Mouse (Mus musculus) megakaryocyte-erythroid progenitor cell, adult 5-6 weeks (primary cell): ENCODE results near the gene Taz. TPM values are rescaled to one million over a fixed set of nuclear protein-coding genes. Genes with fewer than 3 reads are reported as not detected.

Experiments used
- ATAC-seq: replicated peaks from 2 replicates; pipeline ENCODE4 v1.8.0; 2016; ENCODE audit warnings: mild to moderate bottlenecking, inconsistent platforms; ENCODE audit not compliant: severe bottlenecking, poor library complexity, low FRiP score, low TSS enrichment
- total RNA-seq, 2 experiments: library from RNA; stranded (forward) in 1 of 2; stranded (reverse) in 1 of 2; fragments of 200-1000, 215-1000 nt in 1 of 2; fragments of >200 nt in 1 of 2; fragmentation: Nextera tagmentation in 1 of 2; gene quantifications; 2 replicates each; pipeline ENCODE4 v1.2.3; 2014 to 2017

The Taz gene
- total RNA-seq (2014; fragmentation: Nextera tagmentation): 37.9 and 62.6 TPM in 2 replicates
- total RNA-seq (2017): 37.0 and 41.7 TPM in 2 replicates

DNA sequence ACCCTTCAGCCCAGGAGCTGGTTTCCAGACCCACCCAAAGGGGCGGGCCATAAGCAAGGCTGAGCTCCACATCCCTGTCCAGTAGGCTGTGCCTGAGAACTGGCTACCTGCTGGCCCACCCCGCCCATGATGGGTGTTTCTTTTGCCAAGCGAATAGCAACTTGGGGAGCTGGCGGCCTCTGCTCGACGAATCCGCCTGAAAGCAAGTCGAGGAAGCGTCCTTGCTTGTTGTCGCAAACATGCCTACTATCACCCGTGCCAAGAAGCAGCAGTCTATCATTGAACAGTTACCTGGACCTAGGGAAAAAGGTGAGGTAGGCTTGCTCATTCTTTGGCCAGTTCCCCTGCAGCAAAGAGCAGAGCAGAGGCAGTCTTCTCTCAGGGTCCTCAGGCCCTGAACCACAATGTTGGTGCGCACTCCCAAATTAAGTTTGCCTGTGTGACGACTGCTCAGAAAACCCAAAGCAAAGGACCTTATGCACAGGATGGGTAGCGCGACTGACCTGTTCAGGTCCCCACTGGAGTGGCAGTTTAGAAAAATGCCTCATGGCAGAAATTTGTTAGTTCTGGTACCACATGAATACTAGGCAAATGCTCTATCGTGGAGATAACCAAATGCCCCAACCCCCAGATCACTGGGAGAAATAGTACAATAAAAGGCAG, at the start of gene Taz, which contains the start of gene Dnase1l1:
TSS of gene Taz (plus strand) at position 181 of the 663 bp plus-strand sequence.
TSS of gene Dnase1l1 (minus strand) at position 606 of the 663 bp plus-strand sequence.
- peak; percentile 94 for ATAC-seq

DNA sequence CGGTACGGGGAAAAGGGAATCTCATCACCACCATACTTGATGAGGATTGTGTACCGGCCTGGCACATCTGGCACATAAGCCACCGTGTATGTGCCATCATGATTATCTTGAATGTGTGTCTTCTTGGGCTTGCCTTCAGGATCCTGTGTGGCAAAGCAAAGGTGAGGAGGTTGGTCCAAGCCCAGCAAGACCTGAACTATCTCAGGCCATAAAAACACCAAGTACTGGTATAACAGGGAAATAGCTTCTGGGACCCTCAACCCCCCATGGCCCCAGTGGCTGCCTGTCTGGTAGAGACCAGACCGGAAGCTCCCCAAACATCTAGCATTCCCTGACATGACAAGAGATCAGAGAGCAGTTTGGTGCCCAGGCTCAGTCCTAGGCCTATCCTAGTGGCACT, 48.5 kb upstream of the Taz start:
- no peak for ATAC-seq

DNA sequence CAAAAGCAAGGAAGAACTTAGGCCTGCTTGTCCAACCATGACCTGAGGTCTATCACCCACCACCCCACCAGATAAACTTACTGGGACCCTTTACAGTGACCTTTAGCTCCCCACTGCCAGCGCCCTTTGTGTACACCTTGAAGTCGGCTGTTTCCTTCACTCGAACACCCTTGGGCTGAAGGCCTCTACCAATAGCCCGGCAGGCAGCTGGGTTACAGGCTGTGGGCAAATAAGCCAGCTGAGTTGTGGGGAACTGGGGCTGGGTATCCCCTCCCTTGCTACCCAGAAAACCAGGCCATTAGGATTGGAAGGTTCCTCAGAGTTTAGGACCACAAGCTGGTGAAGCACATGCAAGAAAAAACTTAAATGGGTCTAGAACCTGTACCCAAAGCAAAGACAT, 41.4 kb upstream of the Taz start:
- ATAC-seq: no peak

DNA sequence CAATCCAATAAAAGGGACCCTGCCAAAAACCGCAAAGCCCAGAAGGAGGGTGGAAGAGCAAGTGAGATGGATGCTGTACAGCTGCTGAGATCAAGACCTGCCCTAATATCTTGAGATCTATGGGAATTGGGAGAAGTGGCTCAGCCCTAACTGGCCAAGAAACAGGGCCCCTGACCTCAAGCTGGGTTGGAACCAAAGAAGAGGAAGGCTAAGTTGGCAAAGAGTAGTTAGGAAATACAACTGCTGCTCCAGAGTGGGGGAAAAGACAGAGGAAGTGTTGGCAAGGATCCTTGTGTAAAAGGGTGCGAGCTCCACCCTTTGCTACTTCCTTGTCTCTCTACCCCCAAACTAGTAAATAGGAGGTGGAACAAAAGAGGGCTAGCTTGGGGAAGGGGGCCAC, 38.3 kb upstream of the Taz start:
- ATAC-seq: no peak

DNA sequence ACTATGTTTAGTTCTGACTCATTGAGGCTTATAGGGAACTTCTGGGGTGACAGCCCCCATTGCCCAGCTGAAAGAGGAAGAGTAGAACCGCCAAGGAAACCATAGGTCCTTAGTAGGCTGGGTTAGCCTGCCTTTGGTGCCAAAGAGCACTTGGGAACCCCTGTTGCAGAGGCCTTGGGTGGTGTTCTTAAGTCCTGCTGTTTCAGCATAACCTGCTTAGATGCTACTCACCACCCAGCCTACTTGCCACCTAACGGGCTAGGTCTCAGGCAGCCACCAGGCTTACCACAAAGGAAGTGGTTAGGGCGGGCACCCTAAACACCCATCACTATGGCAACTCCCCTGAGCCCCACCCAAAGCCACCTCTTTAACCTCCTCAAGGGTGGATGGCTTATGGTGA, 37.9 kb upstream of the Taz start:
- ATAC-seq: peak; percentile 83

DNA sequence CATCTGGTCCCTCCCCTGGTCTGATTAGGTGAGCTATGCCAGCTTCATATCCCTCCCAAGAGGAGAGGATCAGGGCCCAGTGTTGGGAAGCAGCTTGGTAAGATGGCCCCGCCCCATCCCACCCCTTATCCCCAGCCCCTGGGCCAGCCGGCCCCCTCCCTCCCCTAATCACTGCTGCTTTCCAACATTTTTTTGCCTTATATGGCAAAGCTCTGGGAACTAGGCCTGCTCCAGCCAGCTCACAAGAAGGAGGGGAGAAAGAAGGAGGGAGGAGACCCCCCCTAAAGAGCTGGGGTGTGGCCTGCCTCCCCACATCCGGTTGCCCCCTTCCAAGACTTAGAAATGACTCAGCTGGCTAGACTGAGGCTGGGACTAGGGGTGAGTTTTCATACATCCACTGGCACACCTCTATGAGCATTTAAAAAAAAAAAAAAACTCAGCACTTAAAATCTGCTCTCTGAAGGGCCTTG, 37.1 kb upstream of the Taz start:
- no peak for ATAC-seq

DNA sequence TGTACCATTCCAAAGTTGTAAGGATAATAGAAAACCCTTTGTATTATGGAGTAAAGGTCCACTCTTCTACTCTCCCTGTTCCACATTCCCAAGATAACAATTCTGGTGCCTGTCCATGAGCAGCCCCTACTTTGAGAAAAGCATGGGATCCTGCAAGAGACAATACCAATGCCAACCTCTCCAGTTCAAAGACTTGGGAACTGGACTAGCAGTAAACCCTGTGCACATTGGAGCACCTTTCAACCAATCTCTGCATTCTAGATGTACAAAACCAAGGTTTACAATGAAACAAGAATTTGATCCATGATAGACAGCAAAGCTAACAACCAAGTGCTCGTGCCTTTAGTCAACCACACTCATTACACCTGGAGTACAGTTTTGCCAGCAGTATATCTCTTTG, 36.6 kb upstream of the Taz start:
- no peak for ATAC-seq

DNA sequence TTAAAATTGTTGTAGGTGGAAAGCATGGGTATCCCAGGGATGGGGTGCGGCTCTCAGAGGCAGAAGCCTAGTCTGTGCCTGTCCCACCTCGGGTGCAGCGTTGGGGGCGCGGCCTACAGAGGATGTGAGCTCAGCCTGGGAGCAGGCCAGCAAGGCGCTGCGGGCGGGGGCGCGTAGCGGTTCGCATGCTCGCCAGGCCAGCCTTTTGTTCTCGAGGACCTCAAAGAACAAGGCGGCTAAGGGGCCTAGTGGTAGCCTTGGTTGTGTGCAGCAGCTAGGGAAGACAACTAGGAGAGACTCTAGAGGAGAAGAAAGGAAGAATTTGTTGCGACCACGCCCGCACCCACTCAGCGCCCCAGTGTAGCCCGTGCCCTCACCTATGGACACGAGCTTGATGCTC, 36.0 kb upstream of the Taz start:
- ATAC-seq: peak; percentile 62

DNA sequence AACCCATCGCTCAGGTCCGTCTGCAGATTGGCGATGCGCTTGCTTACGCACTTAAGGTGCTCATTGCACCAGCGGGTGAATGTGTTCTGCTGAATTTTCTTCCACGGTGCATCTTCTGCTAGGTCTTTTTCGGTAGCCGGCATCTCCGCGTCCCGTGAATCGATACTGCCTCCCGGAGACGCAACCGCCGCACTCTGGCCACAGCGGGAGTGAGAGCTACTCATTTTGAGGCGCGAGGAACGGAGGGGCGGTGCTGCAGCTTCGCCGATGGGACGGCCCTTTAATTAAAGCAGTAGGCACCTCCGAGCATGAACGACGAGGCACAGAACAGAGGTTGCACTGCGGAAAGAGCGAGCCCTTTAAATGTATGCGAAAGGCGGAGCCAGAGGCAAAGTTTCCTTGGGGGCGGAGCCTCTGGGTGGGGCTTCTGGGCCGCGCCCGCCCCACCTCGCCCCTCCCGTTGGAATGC, 35.5 kb upstream of the Taz start:
- ATAC-seq: peak; percentile 79

DNA sequence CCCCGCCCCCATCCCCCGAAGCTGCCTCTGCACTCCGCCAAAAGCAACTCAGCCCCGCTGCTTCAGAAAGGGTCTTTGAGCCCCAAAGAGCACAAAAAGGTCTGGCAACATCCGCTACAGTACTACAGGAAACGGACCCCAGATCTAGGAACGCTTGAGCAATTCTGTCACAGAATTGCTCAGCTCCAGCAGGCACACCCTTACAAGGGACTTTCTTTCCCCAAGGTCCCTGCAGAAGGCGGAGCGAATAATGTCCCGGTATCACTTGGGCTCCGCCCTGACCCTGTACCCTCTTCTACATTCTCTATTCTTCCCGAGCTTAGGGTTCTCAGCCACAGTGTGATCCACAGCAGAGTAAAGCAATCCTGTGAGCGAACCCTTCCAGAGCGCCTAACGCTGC, 35.0 kb upstream of the Taz start:
- ATAC-seq: no peak

DNA sequence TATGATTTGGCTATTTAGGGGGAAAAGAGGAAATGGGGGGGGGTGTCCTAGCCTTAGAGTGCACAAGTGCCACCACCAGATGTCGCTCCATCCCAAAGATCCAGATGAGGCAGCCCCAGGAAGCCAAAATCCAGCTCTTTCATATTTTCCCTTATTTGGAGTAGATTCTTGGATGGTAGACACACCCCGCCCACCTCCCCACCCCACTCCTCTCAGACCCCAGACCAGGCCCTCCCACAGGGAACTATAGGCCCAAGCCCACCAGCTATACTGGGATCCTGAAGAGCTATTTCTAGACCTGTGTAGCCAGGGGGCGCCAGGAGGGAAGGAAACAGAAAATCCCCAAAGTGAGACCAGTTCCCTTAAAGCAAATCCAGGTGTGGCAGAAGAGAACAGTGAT, 33.1 kb upstream of the Taz start:
- ATAC-seq: no peak

DNA sequence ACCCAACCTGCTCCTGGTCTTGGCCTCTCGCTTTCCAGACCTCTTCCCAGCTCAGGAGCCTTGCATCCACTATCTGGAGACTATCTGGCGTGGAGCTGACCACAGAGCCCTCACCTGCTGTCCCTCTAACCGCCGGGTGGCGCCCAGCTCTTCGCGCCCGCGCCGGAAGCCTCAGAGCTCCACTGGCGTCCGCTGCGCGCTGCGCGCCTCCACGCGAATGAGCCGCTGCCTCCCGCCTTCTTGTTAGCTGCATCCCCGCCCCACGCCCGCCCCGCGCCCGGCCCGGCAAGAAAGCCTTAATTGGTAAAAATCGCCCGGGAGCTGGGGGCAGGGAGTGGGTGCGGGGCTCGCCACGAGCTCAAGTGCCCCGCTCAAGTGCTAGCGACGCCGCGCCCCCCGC, 32.1 kb upstream of the Taz start, which contains the start of gene Flna:
TSS of gene Flna (minus strand) at position 206 of the 400 bp plus-strand sequence.
- ATAC-seq: no peak

DNA sequence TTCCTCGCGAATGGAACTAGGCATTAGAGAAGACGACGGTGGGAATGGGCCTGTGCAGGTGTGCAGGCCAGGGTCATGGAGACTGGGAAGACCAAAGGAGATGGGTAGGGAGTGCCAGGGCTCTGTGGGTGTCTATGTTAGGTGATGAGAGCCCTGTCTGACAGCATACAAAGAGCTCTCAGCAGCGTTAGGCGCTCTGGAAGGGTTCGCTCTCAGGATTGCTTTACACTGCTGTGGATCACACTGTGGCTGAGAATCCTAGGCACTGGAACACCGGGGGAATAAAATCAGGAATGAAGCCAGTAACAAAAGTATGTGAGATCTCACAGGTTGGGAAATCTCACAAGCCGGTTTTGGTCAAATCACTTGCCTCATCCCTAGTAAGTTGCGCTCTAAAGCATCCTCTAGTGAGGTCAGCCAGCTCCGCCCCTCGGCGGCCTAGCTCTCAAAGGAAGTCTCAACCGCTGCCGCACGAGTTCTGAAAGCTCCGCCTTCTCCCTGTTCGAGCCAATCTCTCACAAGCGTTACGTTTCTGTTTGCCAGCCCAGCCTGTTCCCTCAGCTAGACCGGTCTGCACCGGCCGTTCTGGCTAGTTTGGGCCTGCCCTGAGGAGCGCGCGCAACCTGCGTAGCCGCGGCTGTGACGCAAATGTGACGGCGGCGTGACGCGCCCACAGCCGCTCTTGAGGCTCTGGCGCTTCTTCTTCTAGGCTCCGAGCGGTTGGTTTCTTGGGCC, 27.4 kb upstream of the Taz start, which contains the start of gene Emd:
TSS of gene Emd (plus strand) at position 535 of the 735 bp plus-strand sequence.
- peak; percentile 97 for ATAC-seq

DNA sequence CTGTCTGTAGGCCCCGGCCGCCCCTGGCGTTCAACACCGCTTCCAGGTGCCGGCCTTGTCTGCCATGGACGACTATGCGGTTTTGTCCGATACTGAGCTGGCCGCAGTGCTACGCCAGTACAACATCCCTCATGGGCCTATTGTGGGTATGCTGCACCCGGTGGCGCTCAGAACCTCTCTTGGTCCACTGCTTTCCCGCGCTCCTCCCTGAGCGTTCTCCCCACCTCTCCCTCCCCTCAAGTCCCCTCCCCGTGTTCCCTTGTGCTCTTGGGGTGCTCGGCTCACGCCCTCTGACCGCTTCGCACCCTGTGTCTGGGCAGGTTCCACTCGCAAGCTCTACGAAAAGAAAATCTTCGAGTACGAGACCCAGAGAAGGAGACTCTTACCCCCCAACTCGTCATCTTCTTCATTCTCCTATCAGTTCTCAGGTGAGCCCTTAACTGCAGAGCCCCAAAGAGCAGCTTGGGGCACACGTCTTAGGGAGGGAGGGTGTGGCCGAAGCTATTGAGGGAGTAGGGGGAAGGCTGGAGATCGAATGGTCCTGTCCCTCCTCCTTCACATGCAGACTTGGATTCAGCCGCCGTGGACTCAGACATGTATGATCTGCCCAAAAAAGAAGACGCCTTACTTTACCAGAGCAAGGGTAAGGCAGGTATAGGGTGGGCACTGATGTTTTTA, 26.7 kb upstream of the Taz start:
- ATAC-seq: peak; percentile 56; the same call in 1 of the 2 replicates

DNA sequence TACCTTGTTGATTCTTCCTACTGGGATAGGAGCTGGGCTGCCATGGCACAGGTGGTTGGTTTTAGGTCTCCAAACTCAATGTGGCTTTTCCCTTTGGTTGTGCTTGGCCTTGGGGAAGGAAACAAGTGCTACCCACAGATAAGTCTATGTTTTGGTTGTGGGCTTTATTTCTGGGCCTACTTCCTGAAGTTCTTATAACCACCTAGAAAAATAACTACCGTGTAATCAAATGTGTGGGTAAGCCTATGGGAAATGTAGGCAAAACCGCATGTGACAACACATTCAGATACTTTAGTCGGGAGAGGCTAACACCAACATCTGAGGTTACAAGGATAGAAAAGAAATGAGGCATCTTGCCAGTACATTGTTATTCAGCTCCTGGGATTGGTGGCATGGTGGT, 24.0 kb upstream of the Taz start:
- no peak for ATAC-seq

DNA sequence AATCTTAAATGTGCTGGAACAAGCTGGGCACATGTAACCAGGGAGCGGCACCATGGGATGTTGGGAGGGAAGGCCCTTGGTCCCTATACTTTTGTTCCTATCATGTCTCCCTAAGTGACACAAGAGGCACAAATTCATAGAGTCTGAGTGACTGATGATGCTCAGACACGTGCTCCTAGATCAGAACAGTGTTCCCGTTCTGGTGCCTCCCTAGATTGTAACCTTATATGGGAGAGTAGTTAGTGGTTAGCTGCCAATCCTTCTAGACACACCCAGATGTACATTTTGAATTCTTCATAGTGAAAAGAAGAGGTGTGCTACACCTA, 12.0 kb upstream of the Taz start:
- ATAC-seq: peak; percentile 31; the same call in 1 of the 2 replicates

DNA sequence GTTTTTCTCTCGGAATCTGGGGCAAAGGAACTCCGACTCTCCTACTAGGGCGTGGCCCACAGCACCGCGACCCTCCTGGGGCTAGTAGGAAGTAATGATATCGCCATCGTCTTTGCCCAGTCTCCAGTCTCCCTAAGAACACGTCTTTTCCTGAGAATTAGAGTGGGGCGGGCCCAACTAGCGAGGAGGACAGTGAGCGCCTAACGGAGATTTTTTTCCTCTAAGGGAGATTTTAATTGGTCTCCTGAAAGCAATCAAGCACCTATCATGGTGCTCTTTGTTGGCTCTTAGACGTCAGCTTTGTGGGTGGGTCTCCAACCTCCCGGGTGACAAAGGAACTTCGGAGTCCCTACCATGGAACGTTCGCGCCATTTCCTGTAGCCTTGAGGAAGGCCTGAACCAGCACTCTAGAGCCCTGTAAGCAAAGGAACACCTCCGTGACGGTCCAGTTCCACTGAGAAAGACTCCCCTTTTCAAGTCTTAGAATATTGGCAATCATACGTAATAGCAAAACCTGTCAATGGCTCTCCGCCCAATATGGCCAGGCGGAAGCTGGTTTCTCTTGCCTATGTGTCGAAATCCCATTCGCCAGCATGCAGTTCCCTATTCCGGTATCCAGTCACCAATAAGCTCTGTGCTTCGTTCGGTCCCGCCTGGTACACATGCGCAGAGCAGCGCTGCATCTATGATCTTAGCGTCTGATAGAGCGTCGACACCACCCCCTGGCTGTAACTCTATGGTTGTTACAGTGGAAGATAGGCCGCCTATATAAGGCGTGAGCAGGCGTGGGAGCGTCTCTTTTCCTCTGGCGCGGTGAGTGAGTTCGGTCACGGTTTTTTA, 11.4 kb upstream of the Taz start, which contains the start of gene Rpl10:
TSS of gene Rpl10 (plus strand) at position 751 of the 840 bp plus-strand sequence.
- peak; percentile 84 for ATAC-seq

DNA sequence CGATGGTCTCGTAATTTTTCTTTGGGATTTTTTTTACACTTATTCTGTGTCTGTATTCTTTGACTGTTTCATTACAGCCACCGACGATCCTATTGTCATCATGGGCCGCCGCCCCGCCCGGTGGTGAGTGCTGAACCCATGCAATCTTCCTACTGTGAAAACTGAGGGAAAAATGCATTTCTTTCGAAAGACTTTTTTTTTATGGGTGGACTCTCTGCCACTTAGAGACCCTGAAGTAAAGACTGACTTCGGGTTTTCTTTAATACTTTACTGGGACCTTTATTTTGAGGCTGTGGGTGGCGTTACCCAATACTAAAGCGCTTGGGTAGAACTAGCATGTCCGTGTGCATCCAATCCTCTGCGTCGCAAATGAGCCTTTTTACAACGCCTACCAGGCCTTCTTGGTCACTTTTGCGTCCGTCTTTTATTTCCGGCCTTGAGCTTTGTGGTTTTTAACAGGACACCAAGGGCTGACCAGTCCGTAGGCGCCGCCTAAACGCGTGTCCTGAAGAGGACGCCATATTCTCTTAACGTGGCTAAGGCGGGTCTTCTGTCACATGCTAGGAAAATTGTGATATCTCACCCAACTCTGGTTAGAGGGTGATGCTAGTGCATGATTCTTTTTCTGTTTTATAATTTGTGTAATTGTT, 10.7 kb upstream of the Taz start:
- no peak; the same call in 1 of the 2 replicates for ATAC-seq
